Mouse (Mus musculus) cortical plate, adult 2 months (tissue): ENCODE measurements at regions not wholly inside any gene's neighbourhood (a gene's known extent, or its start where the extent isn't known, plus 50 kb on each side); places are given as distances from the start of the nearest gene placed in this dataset.

Experiments used
- CTCF ChIP-seq: fragments of 200-500 bp; IDR thresholded peaks from 2 replicates; pipeline ENCODE4 v1.5.1; 2011; ENCODE audit warnings: mild to moderate bottlenecking, control low read depth, low read length; ENCODE audit not compliant: insufficient read depth; ENCODE audit errors: extremely low read depth
- POLR2A ChIP-seq: fragments of 200-500 bp; IDR thresholded peaks from 2 replicates; pipeline ENCODE4 v1.6.1; 2011; ENCODE audit warnings: mild to moderate bottlenecking, low read length, control low read depth; ENCODE audit not compliant: insufficient read depth; ENCODE audit errors: extremely low read depth

DNA sequence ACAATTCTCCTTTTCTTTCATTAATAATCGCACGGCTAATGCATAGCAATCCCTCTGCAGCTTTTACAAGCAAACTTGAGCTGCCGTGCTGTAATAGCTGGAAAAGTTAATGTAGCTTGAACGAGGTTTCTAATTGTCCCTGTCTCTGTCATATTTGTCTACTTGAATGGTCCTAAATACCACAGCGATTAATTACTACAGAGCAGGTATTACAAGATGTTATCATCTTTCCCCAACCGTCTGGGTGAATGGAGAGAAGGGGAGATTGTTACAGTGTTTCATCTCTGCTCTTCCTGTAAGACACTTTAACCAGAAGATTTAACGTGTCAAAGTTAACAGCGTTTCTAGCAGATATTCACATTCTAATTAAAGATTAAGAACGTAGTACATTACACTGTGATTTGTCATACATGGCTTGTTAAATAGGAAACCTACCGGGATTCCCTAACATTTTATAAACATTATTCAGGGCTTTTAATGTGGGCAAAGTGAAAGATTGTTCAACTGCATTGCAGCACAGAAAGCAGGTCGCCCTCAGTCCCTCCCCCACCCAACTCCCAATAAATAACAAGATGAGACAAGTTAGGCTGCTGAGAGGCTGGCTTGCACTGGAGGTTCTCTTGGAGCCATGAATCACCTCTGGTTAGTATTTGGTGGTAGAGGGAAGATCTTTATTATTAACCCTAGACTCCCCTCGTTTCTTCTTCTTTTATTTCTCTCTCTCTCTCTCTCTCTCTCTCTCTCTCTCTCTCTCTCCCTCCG lies 436.2 kb upstream of the Pou3f3 start:
- TF ChIP-seq CTCF (no peak), POLR2A (no peak)
